Mouse (Mus musculus): ENCODE measurements around the gene Mrpl35.

DNA sequence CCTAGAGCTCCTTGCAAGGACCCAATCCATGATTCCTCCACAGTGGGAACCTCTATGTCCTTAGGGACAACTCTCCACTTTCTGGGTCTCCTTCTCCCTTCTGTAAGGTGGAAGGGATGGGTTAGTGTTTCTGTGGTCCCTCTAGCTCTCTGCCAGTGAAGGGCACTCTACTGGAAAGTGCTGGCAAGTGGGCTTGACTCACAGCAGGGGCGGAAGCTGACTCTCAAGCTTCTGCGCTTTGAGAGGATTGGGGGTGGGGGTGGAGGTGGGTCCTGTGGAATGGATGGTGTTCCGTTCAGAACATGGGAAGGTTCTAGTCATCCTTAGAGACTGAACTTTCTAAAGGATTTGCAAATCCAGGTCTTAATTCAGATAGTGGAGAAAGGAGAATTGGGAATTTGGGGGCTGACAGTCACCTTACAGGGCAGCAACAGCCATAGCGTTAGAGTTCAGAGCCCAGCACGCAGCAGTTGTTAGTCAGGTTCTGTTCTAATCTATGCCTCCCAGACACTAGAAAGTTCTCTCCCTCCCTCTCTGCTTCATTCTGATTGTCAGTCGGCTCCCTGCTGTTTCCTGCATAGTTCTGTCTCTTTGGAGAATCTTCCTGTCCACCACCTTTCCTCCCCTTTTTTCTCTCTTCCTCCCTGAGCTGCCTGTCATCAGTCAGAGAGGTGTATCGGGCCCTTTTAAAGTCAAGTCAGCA is 25.6 kb downstream of the Mrpl35 start:
- no peak for TF ChIP-seq CTCF (IDR thresholded peaks at IDR 0.05; ENCODE audit: borderline replicate concordance, control insufficient read depth, extremely low read depth, insufficient read depth, low read length, poor library complexity)
- TF ChIP-seq POLR2A (IDR thresholded peaks at IDR 0.05; ENCODE audit: control insufficient read depth, extremely low read depth, insufficient read depth, low read length, poor library complexity), result no peak
